Mouse (Mus musculus): ENCODE results near the gene Anapc2. TPM values are rescaled to one million over a fixed set of nuclear protein-coding genes. Genes with fewer than 3 reads are reported as not detected.

Gene Anapc2
- polyA plus RNA-seq, 1 experiment from 2014 or later = 116 TPM

- Histone ChIP-seq H3K4me2 (ENCODE audit: low read depth, low read length, severe bottlenecking) (peak overlapping the region; percentile 40; the same call in 1 of the 2 replicates), H3K27ac (ENCODE audit: low read depth, low read length) (no peak overlapping the region), H3K4me1 (replicated peaks; ENCODE audit: control insufficient read depth, insufficient read depth, low read length) (peaks cover 3% of the 10 kb centered on the region; the same call in 1 of the 2 replicates), H3K9me3 (ENCODE audit: control insufficient read depth, low read length) (no peaks in the 10 kb centered on the region), H3K4me3 (ENCODE audit: low read depth, low read length) (no peak overlapping the region), H3K27me3 (ENCODE audit: control insufficient read depth, insufficient read depth, low read length) (no peaks in the 10 kb centered on the region), H3K36me3 (ENCODE audit: control insufficient read depth, insufficient read depth, low read length) (no peaks in the 10 kb centered on the region), H3K9ac (ENCODE audit: low read length) (no peak overlapping the region)
- 0% methylated on average over 7 of the region's 7 CpGs for WGBS
- DNase-seq (ENCODE audit: low spot score) = peak; percentile 88
- ATAC-seq (replicated peaks; ENCODE audit: low FRiP score) = no peak; the same call in 1 of the 2 replicates
Observed at GRCm38 (mm10) chr2:25228431-25228889, 43.8 kb upstream of the Anapc2 start.

- Histone ChIP-seq H3K4me3 (ENCODE audit: low read depth, low read length) (no peak overlapping the region), H3K4me1 (replicated peaks; ENCODE audit: control insufficient read depth, insufficient read depth, low read length) (no peaks in the 10 kb centered on the region), H3K27me3 (ENCODE audit: control insufficient read depth, insufficient read depth, low read length) (no peaks in the 10 kb centered on the region), H3K36me3 (ENCODE audit: control insufficient read depth, insufficient read depth, low read length) (no peaks in the 10 kb centered on the region), H3K9ac (ENCODE audit: low read length) (0 out of 2 replicates have a peak overlapping the region, but pooled peaks have one; percentile 9), H3K9me3 (ENCODE audit: control insufficient read depth, low read length) (no peaks in the 10 kb centered on the region), H3K4me2 (ENCODE audit: low read depth, low read length, severe bottlenecking) (no peak overlapping the region), H3K27ac (ENCODE audit: low read depth, low read length) (no peak overlapping the region)
- DNase-seq (ENCODE audit: low spot score) (no peak), ATAC-seq (replicated peaks; ENCODE audit: low FRiP score) (no peak)
- 65% methylated on average over 6 of the region's 6 CpGs for WGBS
Observed at GRCm38 (mm10) chr2:25228995-25229530, 43.2 kb upstream of the Anapc2 start.

GRCm38 (mm10) chr2:25229582-25229981 is 42.7 kb upstream of the Anapc2 start:
- no peak overlapping the region for H3K9ac ChIP-seq (ENCODE audit: low read length)
- no peak overlapping the region for H3K4me2 ChIP-seq (ENCODE audit: low read depth, low read length, severe bottlenecking)
- no peaks in the 10 kb centered on the region for H3K27me3 ChIP-seq (ENCODE audit: control insufficient read depth, insufficient read depth, low read length)
- H3K4me3 ChIP-seq (ENCODE audit: low read depth, low read length) = no peak overlapping the region
- ATAC-seq (replicated peaks; ENCODE audit: low FRiP score) (no peak), DNase-seq (ENCODE audit: low spot score) (no peak)
- no peaks in the 10 kb centered on the region for H3K4me1 ChIP-seq (replicated peaks; ENCODE audit: control insufficient read depth, insufficient read depth, low read length)
- H3K36me3 ChIP-seq (ENCODE audit: control insufficient read depth, insufficient read depth, low read length) = no peaks in the 10 kb centered on the region
- no peak overlapping the region for H3K27ac ChIP-seq (ENCODE audit: low read depth, low read length)
- no peaks in the 10 kb centered on the region for H3K9me3 ChIP-seq (ENCODE audit: control insufficient read depth, low read length)
- WGBS = 83% methylated on average over 5 of the region's 5 CpGs

GRCm38 (mm10) chr2:25230581-25230980 is 41.7 kb upstream of the Anapc2 start:
- Histone ChIP-seq H3K36me3 (ENCODE audit: control insufficient read depth, insufficient read depth, low read length) (no peaks in the 10 kb centered on the region), H3K27ac (ENCODE audit: low read depth, low read length) (no peak overlapping the region), H3K4me2 (ENCODE audit: low read depth, low read length, severe bottlenecking) (no peak overlapping the region), H3K4me3 (ENCODE audit: low read depth, low read length) (no peak overlapping the region), H3K27me3 (ENCODE audit: control insufficient read depth, insufficient read depth, low read length) (no peaks in the 10 kb centered on the region), H3K4me1 (replicated peaks; ENCODE audit: control insufficient read depth, insufficient read depth, low read length) (no peaks in the 10 kb centered on the region), H3K9me3 (ENCODE audit: control insufficient read depth, low read length) (no peaks in the 10 kb centered on the region), H3K9ac (ENCODE audit: low read length) (no peak overlapping the region)
- 86% methylated on average over 7 of the region's 7 CpGs for WGBS
- DNase-seq (ENCODE audit: low spot score) = no peak
- ATAC-seq (replicated peaks; ENCODE audit: low FRiP score) = no peak

- Histone ChIP-seq H3K9ac (ENCODE audit: low read length) (no peak overlapping the region), H3K4me3 (ENCODE audit: low read depth, low read length) (no peak overlapping the region), H3K27me3 (ENCODE audit: control insufficient read depth, insufficient read depth, low read length) (no peaks in the 10 kb centered on the region), H3K4me2 (ENCODE audit: low read depth, low read length, severe bottlenecking) (no peak overlapping the region), H3K36me3 (ENCODE audit: control insufficient read depth, insufficient read depth, low read length) (no peaks in the 10 kb centered on the region), H3K4me1 (replicated peaks; ENCODE audit: control insufficient read depth, insufficient read depth, low read length) (no peaks in the 10 kb centered on the region), H3K27ac (ENCODE audit: low read depth, low read length) (no peak overlapping the region), H3K9me3 (ENCODE audit: control insufficient read depth, low read length) (no peaks in the 10 kb centered on the region)
- 56% methylated on average over 12 of the region's 12 CpGs for WGBS
- no peak for DNase-seq (ENCODE audit: low spot score)
- no peak for ATAC-seq (replicated peaks; ENCODE audit: low FRiP score)
Observed at GRCm38 (mm10) chr2:25231038-25231437, 41.2 kb upstream of the Anapc2 start.

GRCm38 (mm10) chr2:25233421-25233820 is 38.9 kb upstream of the Anapc2 start:
- no peaks in the 10 kb centered on the region for H3K36me3 ChIP-seq (ENCODE audit: control insufficient read depth, insufficient read depth, low read length)
- no peak overlapping the region for H3K4me2 ChIP-seq (ENCODE audit: low read depth, low read length, severe bottlenecking)
- no peak overlapping the region for H3K9ac ChIP-seq (ENCODE audit: low read length)
- no peaks in the 10 kb centered on the region for H3K4me1 ChIP-seq (replicated peaks; ENCODE audit: control insufficient read depth, insufficient read depth, low read length)
- no peak for DNase-seq (ENCODE audit: low spot score)
- WGBS = 81% methylated on average over 4 of the region's 4 CpGs
- H3K9me3 ChIP-seq (ENCODE audit: control insufficient read depth, low read length) = no peaks in the 10 kb centered on the region
- H3K4me3 ChIP-seq (ENCODE audit: low read depth, low read length) = no peak overlapping the region
- H3K27ac ChIP-seq (ENCODE audit: low read depth, low read length) = no peak overlapping the region
- H3K27me3 ChIP-seq (ENCODE audit: control insufficient read depth, insufficient read depth, low read length) = no peaks in the 10 kb centered on the region
- ATAC-seq (replicated peaks; ENCODE audit: low FRiP score) = no peak

GRCm38 (mm10) chr2:25234050-25234449 is 38.2 kb upstream of the Anapc2 start, which contains the start of gene Slc34a3:
TSS of gene Slc34a3 (minus strand) at chr2:25234364.
- Histone ChIP-seq H3K4me2 (ENCODE audit: low read depth, low read length, severe bottlenecking) (no peak within 1 kb of the TSS), H3K36me3 (ENCODE audit: control insufficient read depth, insufficient read depth, low read length) (no peaks in the 10 kb centered on the region), H3K4me3 (ENCODE audit: low read depth, low read length) (no peak within 1 kb of the TSS), H3K4me1 (replicated peaks; ENCODE audit: control insufficient read depth, insufficient read depth, low read length) (no peaks in the 10 kb centered on the region), H3K9me3 (ENCODE audit: control insufficient read depth, low read length) (no peaks in the 10 kb centered on the region), H3K27me3 (ENCODE audit: control insufficient read depth, insufficient read depth, low read length) (no peaks in the 10 kb centered on the region), H3K9ac (ENCODE audit: low read length) (no peak within 1 kb of the TSS), H3K27ac (ENCODE audit: low read depth, low read length) (no peak within 1 kb of the TSS)
- ATAC-seq (replicated peaks; ENCODE audit: low FRiP score) = no peak
- 89% methylated on average over 3 of the region's 3 CpGs for WGBS
- DNase-seq (ENCODE audit: low spot score) = no peak

- H3K36me3 ChIP-seq (ENCODE audit: control insufficient read depth, insufficient read depth, low read length) = no peaks in the 10 kb centered on the region
- no peak overlapping the region for H3K4me2 ChIP-seq (ENCODE audit: low read depth, low read length, severe bottlenecking)
- WGBS = 83% methylated on average over 5 of the region's 5 CpGs
- no peak for ATAC-seq (replicated peaks; ENCODE audit: low FRiP score)
- H3K27me3 ChIP-seq (ENCODE audit: control insufficient read depth, insufficient read depth, low read length) = no peaks in the 10 kb centered on the region
- no peaks in the 10 kb centered on the region for H3K4me1 ChIP-seq (replicated peaks; ENCODE audit: control insufficient read depth, insufficient read depth, low read length)
- H3K27ac ChIP-seq (ENCODE audit: low read depth, low read length) = no peak overlapping the region
- DNase-seq (ENCODE audit: low spot score) = no peak
- H3K4me3 ChIP-seq (ENCODE audit: low read depth, low read length) = no peak overlapping the region
- H3K9ac ChIP-seq (ENCODE audit: low read length) = no peak overlapping the region
- H3K9me3 ChIP-seq (ENCODE audit: control insufficient read depth, low read length) = no peaks in the 10 kb centered on the region
Observed at GRCm38 (mm10) chr2:25234551-25235220, 37.6 kb upstream of the Anapc2 start.

GRCm38 (mm10) chr2:25236614-25237013 is 35.7 kb upstream of the Anapc2 start, which contains the start of gene Rnf224:
TSS of gene Rnf224 (minus strand) at chr2:25236787.
- H3K36me3 ChIP-seq (ENCODE audit: control insufficient read depth, insufficient read depth, low read length) = no peaks in the 10 kb centered on the region
- H3K27ac ChIP-seq (ENCODE audit: low read depth, low read length) = no peak within 1 kb of the TSS
- H3K27me3 ChIP-seq (ENCODE audit: control insufficient read depth, insufficient read depth, low read length) = peaks cover 5% of the 10 kb centered on the region; the same call in 1 of the 2 replicates
- no peak within 1 kb of the TSS for H3K4me3 ChIP-seq (ENCODE audit: low read depth, low read length)
- no peak within 1 kb of the TSS for H3K9ac ChIP-seq (ENCODE audit: low read length)
- WGBS = 43% methylated on average over 8 of the region's 8 CpGs
- H3K4me1 ChIP-seq (replicated peaks; ENCODE audit: control insufficient read depth, insufficient read depth, low read length) = no peaks in the 10 kb centered on the region; the same call in 1 of the 2 replicates
- ATAC-seq (replicated peaks; ENCODE audit: low FRiP score) (no peak), DNase-seq (ENCODE audit: low spot score) (no peak)
- no peak within 1 kb of the TSS for H3K4me2 ChIP-seq (ENCODE audit: low read depth, low read length, severe bottlenecking)
- H3K9me3 ChIP-seq (ENCODE audit: control insufficient read depth, low read length) = no peaks in the 10 kb centered on the region
